Mouse (Mus musculus) kidney, adult 10 weeks (tissue): Measurements from ENCODE around the gene Nmbr. TPM values are rescaled to one million over a fixed set of nuclear protein-coding genes. Genes with fewer than 3 reads are reported as not detected.

ENCODE experiments used
- polyA plus RNA-seq: library from polyadenylated mRNA; stranded (reverse); fragments of 350-450 nt; fragmentation: Illumina TruSeq; extraction: RNeasy Lipid Tissue Mini Kit (QIAGEN cat#74804); gene quantifications from one replicate; pipeline ENCODE4 v1.2.3, GENCODE M21; 2014; ENCODE audit warnings: low read depth, low replicate concordance

The Nmbr gene
- 0.81 TPM for polyA plus RNA-seq

DNA sequence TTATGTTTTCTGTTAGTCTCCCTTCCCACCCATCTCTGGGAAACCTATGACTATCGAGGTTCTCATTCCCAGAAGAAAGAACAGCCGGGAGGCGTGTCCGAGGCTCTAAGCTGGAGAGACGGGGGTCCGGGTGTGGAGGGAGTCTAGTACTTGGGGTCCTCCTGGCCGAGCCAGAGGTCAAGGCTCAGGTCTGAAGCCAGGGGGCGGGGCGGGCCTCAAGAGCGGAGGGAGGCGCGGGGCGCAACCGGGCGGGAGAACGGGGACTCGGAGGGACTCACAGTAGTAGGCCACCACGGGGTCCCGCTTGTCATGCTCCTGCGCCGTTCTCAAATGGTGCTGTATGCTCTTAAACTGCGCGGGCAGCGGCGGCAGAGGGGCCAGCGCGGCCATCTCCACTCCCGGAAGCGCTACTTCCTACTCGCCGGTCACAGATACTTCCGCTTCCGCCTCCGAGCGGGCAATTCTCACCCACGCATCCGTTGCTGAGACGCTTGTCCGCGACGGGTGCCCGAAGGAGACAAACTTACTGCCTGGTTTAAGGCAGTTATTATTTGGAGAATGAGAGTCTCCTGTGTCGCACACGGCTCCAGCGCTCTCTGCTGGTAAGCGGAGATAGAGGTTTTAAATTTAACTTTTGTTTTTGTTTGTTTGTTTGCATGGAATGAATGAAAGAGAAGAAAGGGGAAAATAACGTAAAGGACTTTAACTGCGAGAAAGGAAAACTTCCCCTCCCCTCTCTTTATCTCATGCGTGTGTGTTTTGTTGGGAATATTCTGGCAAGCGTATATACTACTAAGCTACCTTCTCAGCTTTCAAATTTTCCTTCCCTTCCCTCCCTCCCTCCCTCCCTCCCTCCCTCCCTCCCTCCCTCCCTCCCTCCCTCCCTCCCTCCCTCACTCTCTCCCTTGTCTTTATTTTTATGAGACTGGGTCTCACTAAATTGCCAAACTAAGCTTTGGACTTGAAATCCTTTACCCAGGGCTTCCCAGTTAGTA lies at the start of gene Nmbr, which contains the start of gene Vta1:
Gene Nmbr, plus strand, starts transcription at position 520 of the 995 bp plus-strand sequence.
Gene Vta1, minus strand, starts transcription at position 489 of the 995 bp plus-strand sequence.

DNA sequence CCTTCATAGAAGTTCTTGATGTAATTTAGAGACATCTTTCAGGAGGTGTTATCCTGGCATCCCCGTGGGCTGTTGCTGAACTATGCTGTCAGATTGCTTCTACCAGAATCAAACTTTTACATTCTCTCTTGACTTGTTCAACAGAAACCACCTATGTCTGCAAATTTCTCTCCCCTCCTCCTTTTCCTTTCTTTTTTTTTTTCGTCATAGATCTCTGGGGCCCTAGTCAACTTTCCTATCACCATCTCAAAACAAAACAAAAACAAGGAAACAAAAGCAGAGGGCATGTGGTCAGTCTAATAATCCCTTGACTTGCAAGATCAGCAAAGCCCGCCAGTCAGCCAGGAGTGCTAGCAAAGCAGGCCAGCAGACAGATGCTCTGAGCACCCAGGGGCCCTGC lies 12.7 kb downstream of the Nmbr start, which contains the start of gene Gje1:
Gene Gje1, minus strand, starts transcription at position 101 of the 400 bp plus-strand sequence.

Other genes with a start within 250 kb of the Nmbr start
- 3.2 TPM for gene Adgrg6, start 159.9 kb upstream of the Nmbr start, polyA plus RNA-seq
- 108 TPM for gene Vta1, start within 50 bp of the Nmbr start, polyA plus RNA-seq
- gene Gje1, start 12.6 kb downstream of the Nmbr start, polyA plus RNA-seq = not detected